17 mouse cellular contexts compared by ENCODE assay signal in the genomic region with DNA sequence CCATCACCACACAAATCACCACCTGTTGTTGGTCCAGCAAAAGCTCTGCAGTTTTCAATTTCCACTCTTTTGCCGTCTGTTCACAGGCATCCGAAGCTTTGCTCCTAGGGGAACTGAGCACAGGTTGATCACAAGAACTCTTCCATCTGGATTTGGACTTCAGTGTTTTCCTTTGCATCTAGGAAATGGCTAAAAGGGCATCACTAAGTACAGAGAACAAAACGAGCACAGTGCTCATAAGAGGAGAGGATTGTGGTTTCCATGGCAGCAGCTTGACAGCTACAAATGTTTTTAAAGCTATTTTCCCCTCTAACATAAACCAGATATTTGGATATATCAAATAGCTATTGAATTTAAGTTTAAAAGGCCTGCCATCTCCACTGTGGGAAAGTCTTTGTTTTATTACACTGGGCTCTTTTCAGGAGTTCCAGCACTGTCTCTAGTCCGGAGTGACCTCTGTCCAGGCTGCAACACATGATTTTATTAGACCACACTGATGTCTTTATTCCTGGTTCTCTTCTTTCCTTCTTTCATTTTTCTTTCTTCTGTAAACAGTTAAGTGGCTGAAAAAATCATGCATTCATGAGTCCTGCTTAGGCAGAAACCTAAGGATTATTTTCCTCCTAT. TPM values are rescaled to one million over a fixed set of nuclear protein-coding genes. Genes with fewer than 3 reads are reported as not detected.
DNase-seq lines count a peak whose midpoint lies in the region; ATAC-seq and TF ChIP-seq lines count a peak whose summit lies in the region.
"Had no signal": no experiment of that assay in that cellular context is flagged by ENCODE, and none has a peak within 500 bp of the region (broad histone marks: within the 10 kb centered on the region; RNA-seq: fewer than 3 reads in every experiment).

No protein-coding gene starts in this region.

- H3K4me1 ChIP-seq in midbrain, embryonic 11.5 days (ENCODE audit: control insufficient read depth, insufficient read depth, low read length), result peaks cover 6% of the 10 kb centered on the region; the same call in 1 of the 2 replicates
- H3K4me1 ChIP-seq in midbrain, embryonic 13.5 days (replicated peaks), result peaks cover 8% of the 10 kb centered on the region; the same call in 1 of the 2 replicates
- H3K4me1 ChIP-seq in forebrain, postnatal 0 days (ENCODE audit: insufficient read depth), result no peaks in the 10 kb centered on the region
- H3K4me1 ChIP-seq in midbrain, embryonic 15.5 days, result peaks cover 5% of the 10 kb centered on the region; the same call in 1 of the 2 replicates
- H3K4me1 ChIP-seq in thymus, adult 2 months (replicated peaks; ENCODE audit: control insufficient read depth, insufficient read depth, low read length), result no peaks in the 10 kb centered on the region
- H3K4me1 ChIP-seq: embryonic facial prominence, embryonic 12.5 days; liver, embryonic 15.5 days; neural tube, embryonic 12.5 days had no signal

- no peak overlapping the region for H3K27ac ChIP-seq in midbrain, embryonic 11.5 days (ENCODE audit: low read depth, low read length)
- no peak overlapping the region for H3K27ac ChIP-seq in midbrain, embryonic 13.5 days
- no peak overlapping the region for H3K27ac ChIP-seq in forebrain, postnatal 0 days (ENCODE audit: low read depth, low read length)
- H3K27ac ChIP-seq in midbrain, embryonic 15.5 days, result no peak overlapping the region
- H3K27ac ChIP-seq in thymus, adult 2 months (ENCODE audit: control insufficient read depth, insufficient read depth, low read length), result no peak overlapping the region
- H3K27ac ChIP-seq: embryonic facial prominence, embryonic 12.5 days; liver, embryonic 15.5 days; midbrain, embryonic 12.5 days; neural tube, embryonic 12.5 days had no signal

- H3K9me3 ChIP-seq in midbrain, embryonic 11.5 days (ENCODE audit: control insufficient read depth, low read length), result no peaks in the 10 kb centered on the region
- no peaks in the 10 kb centered on the region for H3K9me3 ChIP-seq in midbrain, embryonic 13.5 days
- H3K9me3 ChIP-seq in forebrain, postnatal 0 days (ENCODE audit: low read length), result no peaks in the 10 kb centered on the region
- H3K9me3 ChIP-seq in midbrain, embryonic 15.5 days, result no peaks in the 10 kb centered on the region
- H3K9me3 ChIP-seq: embryonic facial prominence, embryonic 12.5 days; liver, embryonic 15.5 days; midbrain, embryonic 12.5 days; neural tube, embryonic 12.5 days had no signal

- H3K27me3 ChIP-seq in midbrain, embryonic 11.5 days (ENCODE audit: control insufficient read depth, insufficient read depth, low read length), result no peaks in the 10 kb centered on the region
- H3K27me3 ChIP-seq in midbrain, embryonic 13.5 days, result peaks cover 5% of the 10 kb centered on the region; the same call in 1 of the 2 replicates
- H3K27me3 ChIP-seq in forebrain, postnatal 0 days (ENCODE audit: insufficient read depth, low read length), result no peaks in the 10 kb centered on the region
- no peaks in the 10 kb centered on the region for H3K27me3 ChIP-seq in midbrain, embryonic 15.5 days (replicated peaks)
- no peaks in the 10 kb centered on the region for H3K27me3 ChIP-seq in thymus, adult 2 months (ENCODE audit: control insufficient read depth, insufficient read depth, low read length)
- H3K27me3 ChIP-seq: embryonic facial prominence, embryonic 12.5 days; liver, embryonic 15.5 days; midbrain, embryonic 12.5 days; neural tube, embryonic 12.5 days had no signal

- no peak overlapping the region for H3K4me3 ChIP-seq in midbrain, embryonic 11.5 days (ENCODE audit: low read depth, low read length)
- no peak overlapping the region for H3K4me3 ChIP-seq in midbrain, embryonic 13.5 days (replicated peaks)
- H3K4me3 ChIP-seq in forebrain, postnatal 0 days (ENCODE audit: low read depth, low read length), result no peak overlapping the region
- no peak overlapping the region for H3K4me3 ChIP-seq in midbrain, embryonic 15.5 days
- no peak overlapping the region for H3K4me3 ChIP-seq in thymus, adult 2 months (ENCODE audit: control insufficient read depth, insufficient read depth, low read length)
- H3K4me3 ChIP-seq: embryonic facial prominence, embryonic 12.5 days; liver, embryonic 15.5 days; midbrain, embryonic 12.5 days; neural tube, embryonic 12.5 days had no signal

- H3K4me2 ChIP-seq in midbrain, embryonic 11.5 days, result no peak overlapping the region
- no peak overlapping the region for H3K4me2 ChIP-seq in midbrain, embryonic 13.5 days (replicated peaks)
- H3K4me2 ChIP-seq in forebrain, postnatal 0 days (ENCODE audit: low read depth), result no peak overlapping the region
- no peak overlapping the region for H3K4me2 ChIP-seq in midbrain, embryonic 15.5 days
- H3K4me2 ChIP-seq: embryonic facial prominence, embryonic 12.5 days; liver, embryonic 15.5 days; midbrain, embryonic 12.5 days; neural tube, embryonic 12.5 days had no signal

- peak; percentile 4 to 18 for DNase-seq in heart, adult 18-20 months
- no peak for DNase-seq in heart, postnatal 25 days (ENCODE audit: low spot score)
- no peak for DNase-seq in midbrain, embryonic 11.5 days (ENCODE audit: low spot score, missing footprints)
- peak; percentile 11 for DNase-seq in forebrain, postnatal 0 days
- DNase-seq in thymus, adult 2 months, result no peak
- DNase-seq: adrenal gland, adult 2 months; cerebellum, adult 2 months; gastrocnemius, postnatal 25 days; left cerebral cortex, postnatal 4 days; right cerebral cortex, postnatal 4 days had no signal

- H3K9ac ChIP-seq in midbrain, embryonic 11.5 days (ENCODE audit: low read length), result no peak overlapping the region
- no peak overlapping the region for H3K9ac ChIP-seq in midbrain, embryonic 13.5 days (replicated peaks)
- no peak overlapping the region for H3K9ac ChIP-seq in forebrain, postnatal 0 days
- H3K9ac ChIP-seq in midbrain, embryonic 15.5 days, result no peak overlapping the region
- H3K9ac ChIP-seq: embryonic facial prominence, embryonic 12.5 days; liver, embryonic 15.5 days; midbrain, embryonic 12.5 days; neural tube, embryonic 12.5 days had no signal

- H3K36me3 ChIP-seq in midbrain, embryonic 11.5 days (ENCODE audit: control insufficient read depth, insufficient read depth, low read length), result no peaks in the 10 kb centered on the region
- no peaks in the 10 kb centered on the region for H3K36me3 ChIP-seq in midbrain, embryonic 13.5 days
- H3K36me3 ChIP-seq in forebrain, postnatal 0 days (ENCODE audit: insufficient read depth), result no peaks in the 10 kb centered on the region
- no peaks in the 10 kb centered on the region for H3K36me3 ChIP-seq in midbrain, embryonic 15.5 days (replicated peaks)
- H3K36me3 ChIP-seq in thymus, adult 2 months (ENCODE audit: control insufficient read depth, insufficient read depth, low read length), result no peaks in the 10 kb centered on the region
- H3K36me3 ChIP-seq: embryonic facial prominence, embryonic 12.5 days; G1E; liver, embryonic 15.5 days; midbrain, embryonic 12.5 days; neural tube, embryonic 12.5 days had no signal

- ATAC-seq in midbrain, embryonic 11.5 days (ENCODE audit: low FRiP score), result peak; percentile 45
- ATAC-seq in midbrain, embryonic 13.5 days, result no peak
- peak; percentile 58; the same call in 1 of the 2 replicates for ATAC-seq in forebrain, postnatal 0 days
- ATAC-seq in midbrain, embryonic 15.5 days (replicated peaks), result peak; percentile 73

- intact Hi-C loops in heart, postnatal 25 days (cut with DNase I), result no loop called here

- WGBS in midbrain, embryonic 11.5 days, result 37% methylated on average over 4 of the region's 4 CpGs
- WGBS in midbrain, embryonic 13.5 days, result 23% methylated on average over 4 of the region's 4 CpGs
- WGBS in forebrain, postnatal 0 days, result 27% methylated on average over 4 of the region's 4 CpGs
- 17% methylated on average over 4 of the region's 4 CpGs for WGBS in midbrain, embryonic 15.5 days
- WGBS in thymus, adult 2 months, result 76% methylated on average over 4 of the region's 4 CpGs

- no peak for TF ChIP-seq CTCF in forebrain, postnatal 0 days (IDR thresholded peaks at IDR 0.05; ENCODE audit: low read depth)
- TF ChIP-seq CTCF in thymus, adult 2 months (IDR thresholded peaks at IDR 0.05; ENCODE audit: borderline replicate concordance, control insufficient read depth, extremely low read depth, insufficient read depth, low read length, poor library complexity), result no peak

- no peak for TF ChIP-seq POLR2A in thymus, adult 2 months (IDR thresholded peaks at IDR 0.05; ENCODE audit: control insufficient read depth, extremely low read depth, insufficient read depth, low read length, poor library complexity)

RNA-seq across cellular contexts. Expression of gene Arsj, which starts 38.5 kb away (rescaled TPM):
- under 1 TPM; 0.39 to 0.40 TPM for total RNA-seq in heart, adult 18-20 months (2021)
- total RNA-seq in heart, postnatal 25 days (2021), result under 1 TPM; 0.56 to 0.60 TPM
- 0.20 and 0.28 TPM in 2 replicates for polyA plus RNA-seq in midbrain, embryonic 11.5 days (2014; fragmentation: Nextera tagmentation; extraction: Ambion mirVana)
- 0.07 and 0.18 TPM in 2 replicates for polyA plus RNA-seq in midbrain, embryonic 13.5 days (2015; fragmentation: Nextera tagmentation; extraction: Ambion mirVana)
- 0.69 and 1.0 TPM in 2 replicates for total RNA-seq in forebrain, postnatal 0 days (2014; rRNA removed)
- polyA plus RNA-seq in forebrain, postnatal 0 days (2015; fragmentation: Nextera tagmentation; extraction: Ambion mirVana), result 0.24 and 0.54 TPM in 2 replicates
- 0.27 and 0.39 TPM in 2 replicates for polyA plus RNA-seq in midbrain, embryonic 15.5 days (2015; fragmentation: Nextera tagmentation; extraction: Ambion mirVana)
- polyA plus RNA-seq in thymus, adult 2 months (2012; rRNA removed), result 0.05 and 0.20 TPM in 2 replicates
- polyA plus RNA-seq: G1E had no signal

Comparison
In these comparisons a context has a peak if more than half of its experiments do, and no peak if none do; other contexts are left out.
1. DNase-seq: peak in heart, adult 18-20 months (2 of 2) and forebrain, postnatal 0 days (single experiment); none in heart, postnatal 25 days (single experiment), midbrain, embryonic 11.5 days (single experiment) and thymus, adult 2 months (single experiment).